Mouse (Mus musculus) midbrain, postnatal 0 days (tissue): ENCODE measurements around the gene Man2c1. TPM values are rescaled to one million over a fixed set of nuclear protein-coding genes. Genes with fewer than 3 reads are reported as not detected.

Source experiments
- ATAC-seq: fragments of 200-750 bp; cut with Nextera tagmentation; 2 replicates; pipeline ENCODE4 v1.8.0; 2017; ENCODE audit warnings: moderate number of reproducible peaks, mild to moderate bottlenecking, moderate TSS enrichment, moderate library complexity; ENCODE audit not compliant: low FRiP score
- DNase-seq: peaks from one replicate; pipeline ENCODE4 v3.0.0-alpha.2; 2015; ENCODE audit warnings: low spot score
- H3K27ac ChIP-seq: fragments of 300-500 bp; sonication (generic); 2 replicates; pipeline ENCODE4 v1.5.1; 2014; ENCODE audit warnings: low read depth, mild to moderate bottlenecking, low read length, mixed read lengths
- H3K27me3 ChIP-seq: fragments of 300-500 bp; sonication (generic); 2 replicates; pipeline ENCODE4 v1.6.1; 2014; ENCODE audit warnings: low read length, control low read depth, mixed read lengths; ENCODE audit not compliant: insufficient read depth
- H3K36me3 ChIP-seq: fragments of 300-500 bp; sonication (generic); 2 replicates; pipeline ENCODE4 v1.6.1; 2014; ENCODE audit warnings: low read length, control low read depth, mixed read lengths; ENCODE audit not compliant: insufficient read depth
- H3K4me1 ChIP-seq: fragments of 300-500 bp; sonication (generic); 2 replicates; pipeline ENCODE4 v1.6.1; 2014; ENCODE audit warnings: mild to moderate bottlenecking, control low read depth, antibody characterized with exemption, low read length, mixed read lengths; ENCODE audit not compliant: insufficient read depth
- H3K4me2 ChIP-seq: fragments of 300-500 bp; sonication (generic); 2 replicates; pipeline ENCODE4 v1.6.1; 2014; ENCODE audit warnings: low read depth, mild to moderate bottlenecking, low read length, mixed read lengths; ENCODE audit not compliant: poor library complexity, severe bottlenecking
- H3K4me3 ChIP-seq: fragments of 300-500 bp; sonication (generic); 2 replicates; pipeline ENCODE4 v1.5.1; 2014; ENCODE audit warnings: low read depth, mild to moderate bottlenecking, low read length, moderate library complexity
- H3K9ac ChIP-seq: fragments of 300-500 bp; sonication (generic); replicated peaks from 2 replicates; pipeline ENCODE4 v1.6.1; 2014; ENCODE audit warnings: mild to moderate bottlenecking, low read length, moderate library complexity, mixed read lengths; ENCODE audit not compliant: poor library complexity, severe bottlenecking
- H3K9me3 ChIP-seq: fragments of 300-500 bp; sonication (generic); 2 replicates; pipeline ENCODE4 v1.6.1; 2016; ENCODE audit warnings: low read length, control low read depth
- CTCF ChIP-seq: IDR thresholded peaks from 2 replicates; pipeline ENCODE4 v1.5.1; 2016; ENCODE audit warnings: antibody characterized with exemption, mild to moderate bottlenecking
- WGBS: fragments of 180-500 bp; shearing (Covaris S2); extraction: QIAGEN DNeasy Blood & Tissue Kit; methylation state at CpG from one replicate; pipeline ENCODE4 v1.1.7; 2014; 5-methylcytosine and 5-hydroxymethylcytosine counted together
- polyA plus RNA-seq: library from polyadenylated mRNA; unstranded; fragments of >200 nt; fragmentation: Nextera tagmentation; extraction: Ambion mirVana; gene quantifications from 2 replicates; pipeline ENCODE4 v1.2.1, GENCODE M21; 2015
- total RNA-seq: library from RNA; depleted of rRNA; stranded (reverse); fragments of >200 nt; gene quantifications from 2 replicates; pipeline ENCODE4 v1.2.3, GENCODE M21; 2014; rRNA removed

The Man2c1 gene
- total RNA-seq (161 and 186 TPM in 2 replicates), polyA plus RNA-seq (69.9 and 79.3 TPM in 2 replicates)

- Histone ChIP-seq H3K27me3 (no peaks in the 10 kb centered on the region), H3K9me3 (no peaks in the 10 kb centered on the region), H3K9ac (peak within 1 kb of the TSS; percentile 83), H3K27ac (peak within 1 kb of the TSS; percentile 95), H3K4me3 (peak within 1 kb of the TSS; percentile 88), H3K4me2 (peak within 1 kb of the TSS; percentile 82), H3K36me3 (peaks cover 24% of the 10 kb centered on the region), H3K4me1 (peaks cover 7% of the 10 kb centered on the region; the same call in 1 of the 2 replicates)
- DNase-seq (peak; percentile 97), ATAC-seq (peak; percentile 93)
- under 1% methylated on average over 57 of the region's 58 CpGs for WGBS
- TF ChIP-seq CTCF, result peak; percentile 87
These were observed at the start of gene Man2c1 for GRCm38 (mm10) chr9:57130577-57131433. Man2c1 (plus strand) TSS chr9:57130690.

DNA sequence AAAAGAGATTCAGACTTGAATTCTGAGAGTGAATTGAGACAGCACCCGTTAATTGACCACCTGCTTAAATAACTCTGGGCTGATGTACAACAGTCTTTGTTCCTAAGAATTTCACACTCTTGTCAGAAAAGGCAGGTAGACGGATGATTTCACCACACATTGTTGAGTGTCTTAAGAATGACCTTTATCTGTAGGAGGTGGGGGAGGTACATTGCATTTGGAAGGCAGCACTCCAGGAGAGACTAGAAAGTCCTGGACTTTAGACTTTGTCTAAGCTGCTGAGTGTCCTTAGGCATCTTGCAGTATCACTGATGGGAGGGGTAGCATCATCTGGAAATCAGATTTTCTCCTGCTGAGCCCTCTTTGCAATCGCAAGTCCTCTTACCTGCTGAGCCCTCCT lies 48.3 kb upstream of the Man2c1 start:
- DNase-seq, result no peak
- no peak for ATAC-seq
- Histone ChIP-seq H3K9ac (no peak overlapping the region), H3K36me3 (peaks cover 6% of the 10 kb centered on the region), H3K4me2 (no peak overlapping the region), H3K4me1 (no peaks in the 10 kb centered on the region), H3K4me3 (no peak overlapping the region), H3K27me3 (no peaks in the 10 kb centered on the region), H3K9me3 (no peaks in the 10 kb centered on the region), H3K27ac (no peak overlapping the region)
- no peak for TF ChIP-seq CTCF
- 77% methylated on average over 3 of the region's 3 CpGs for WGBS

DNA sequence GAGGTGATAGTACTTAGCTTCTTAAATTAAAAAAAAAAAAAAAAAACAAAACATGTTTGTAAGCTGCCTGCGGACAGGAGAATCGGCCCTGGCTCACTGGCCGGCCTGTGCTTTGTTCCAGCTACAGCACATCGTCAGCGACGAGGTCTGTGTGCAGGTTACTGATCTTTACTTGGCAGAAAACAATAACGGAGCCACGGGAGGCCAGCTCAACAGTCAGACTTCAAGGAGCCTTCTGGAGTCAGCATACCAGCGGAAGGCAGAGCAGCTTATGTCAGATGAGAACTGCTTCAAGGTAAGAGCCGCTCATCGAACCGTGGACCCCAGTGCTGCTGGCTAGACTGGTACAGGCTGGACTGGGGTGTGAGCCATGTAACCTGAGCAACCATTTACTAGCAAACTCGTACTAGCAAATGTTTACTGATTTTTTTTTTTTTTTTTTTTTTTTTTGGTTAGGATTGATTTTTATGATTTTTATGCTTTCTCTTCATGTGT lies 13.2 kb upstream of the Man2c1 start:
- H3K27ac ChIP-seq, result no peak overlapping the region
- DNase-seq (no peak), ATAC-seq (no peak)
- no peaks in the 10 kb centered on the region for H3K9me3 ChIP-seq
- H3K27me3 ChIP-seq, result no peaks in the 10 kb centered on the region
- no peak for TF ChIP-seq CTCF
- H3K4me1 ChIP-seq, result no peaks in the 10 kb centered on the region
- no peak overlapping the region for H3K9ac ChIP-seq
- H3K4me2 ChIP-seq, result no peak overlapping the region
- 86% methylated on average over 13 of the region's 13 CpGs for WGBS
- H3K4me3 ChIP-seq, result no peak overlapping the region
- H3K36me3 ChIP-seq, result peaks cover 53% of the 10 kb centered on the region

- H3K4me3 ChIP-seq, result peak overlapping the region; percentile 88; the same call in 1 of the 2 replicates
- no peaks in the 10 kb centered on the region for H3K27me3 ChIP-seq
- H3K27ac ChIP-seq, result no peak overlapping the region
- ATAC-seq (no peak), DNase-seq (no peak)
- H3K4me1 ChIP-seq, result peaks cover 7% of the 10 kb centered on the region; the same call in 1 of the 2 replicates
- peaks cover 14% of the 10 kb centered on the region for H3K36me3 ChIP-seq
- H3K4me2 ChIP-seq, result peak overlapping the region; percentile 82
- no peak for TF ChIP-seq CTCF
- H3K9ac ChIP-seq, result no peak overlapping the region
- no peaks in the 10 kb centered on the region for H3K9me3 ChIP-seq
These were observed 849 bp upstream of the Man2c1 start for GRCm38 (mm10) chr9:57129641-57130040.

GRCm38 (mm10) chr9:57137246-57137645 lies 6.8 kb downstream of the Man2c1 start:
- no peak overlapping the region for H3K4me3 ChIP-seq
- no peak for DNase-seq
- TF ChIP-seq CTCF, result no peak
- no peak for ATAC-seq
- H3K27me3 ChIP-seq, result no peaks in the 10 kb centered on the region
- no peak overlapping the region for H3K9ac ChIP-seq
- peaks cover 72% of the 10 kb centered on the region for H3K36me3 ChIP-seq
- H3K27ac ChIP-seq, result no peak overlapping the region
- no peaks in the 10 kb centered on the region for H3K4me1 ChIP-seq
- 88% methylated on average over 6 of the region's 6 CpGs for WGBS
- H3K4me2 ChIP-seq, result no peak overlapping the region
- no peaks in the 10 kb centered on the region for H3K9me3 ChIP-seq

- H3K9ac ChIP-seq, result no peak overlapping the region
- no peaks in the 10 kb centered on the region for H3K27me3 ChIP-seq
- no peaks in the 10 kb centered on the region for H3K9me3 ChIP-seq
- no peaks in the 10 kb centered on the region for H3K4me1 ChIP-seq
- no peak for TF ChIP-seq CTCF
- no peak overlapping the region for H3K4me3 ChIP-seq
- H3K27ac ChIP-seq, result no peak overlapping the region
- WGBS, result 91% methylated on average over 9 of the region's 9 CpGs
- no peak for ATAC-seq
- no peak overlapping the region for H3K4me2 ChIP-seq
- peaks cover 74% of the 10 kb centered on the region for H3K36me3 ChIP-seq
- no peak for DNase-seq
These were observed 7.3 kb downstream of the Man2c1 start for GRCm38 (mm10) chr9:57137777-57138176.
